Mouse (Mus musculus) hindbrain, embryonic 11.5 days (tissue): ENCODE results near the gene Ccdc73. TPM values are rescaled to one million over a fixed set of nuclear protein-coding genes. Genes with fewer than 3 reads are reported as not detected.

Experiments used
- ATAC-seq: fragments of 200-750 bp; cut with Nextera tagmentation; 2 replicates; pipeline ENCODE4 v1.8.0; 2017; ENCODE audit warnings: mild to moderate bottlenecking, moderate TSS enrichment, moderate library complexity; ENCODE audit not compliant: low FRiP score
- DNase-seq: peaks from one replicate; pipeline ENCODE4 v3.0.0-alpha.2; 2015; ENCODE audit warnings: low spot score
- H3K27ac ChIP-seq: fragments of 300-500 bp; sonication (generic); 2 replicates; pipeline ENCODE4 v1.5.1; 2014; ENCODE audit warnings: mild to moderate bottlenecking, low read depth, low read length
- H3K27me3 ChIP-seq: fragments of 300-500 bp; sonication (generic); 2 replicates; pipeline ENCODE4 v1.6.1; 2014; ENCODE audit warnings: mild to moderate bottlenecking, low read length, moderate library complexity, mixed read lengths; ENCODE audit not compliant: control insufficient read depth, insufficient read depth
- H3K36me3 ChIP-seq: fragments of 300-500 bp; sonication (generic); 2 replicates; pipeline ENCODE4 v1.6.1; 2014; ENCODE audit warnings: mild to moderate bottlenecking, low read length, moderate library complexity, mixed read lengths; ENCODE audit not compliant: control insufficient read depth, insufficient read depth
- H3K4me1 ChIP-seq: fragments of 300-500 bp; sonication (generic); replicated peaks from 2 replicates; pipeline ENCODE4 v1.6.1; 2014; ENCODE audit warnings: low read length, mixed read lengths; ENCODE audit not compliant: control insufficient read depth, insufficient read depth
- H3K4me2 ChIP-seq: fragments of 300-500 bp; sonication (generic); replicated peaks from 2 replicates; pipeline ENCODE4 v1.6.1; 2014; ENCODE audit warnings: mild to moderate bottlenecking, low read depth, low read length
- H3K4me3 ChIP-seq: fragments of 300-500 bp; sonication (generic); 2 replicates; pipeline ENCODE4 v1.5.1; 2014; ENCODE audit warnings: low read depth, low read length
- H3K9ac ChIP-seq: fragments of 300-500 bp; sonication (generic); 2 replicates; pipeline ENCODE4 v1.6.1; 2014; ENCODE audit warnings: low read depth, low read length
- H3K9me3 ChIP-seq: fragments of 300-500 bp; sonication (generic); 2 replicates; pipeline ENCODE4 v1.6.1; 2016; ENCODE audit warnings: low read length; ENCODE audit not compliant: control insufficient read depth
- WGBS: fragments of 180-500 bp; shearing (Covaris S2); extraction: QIAGEN DNeasy Blood & Tissue Kit; methylation state at CpG from one replicate; pipeline ENCODE4 v1.1.7; 2014; 5-methylcytosine and 5-hydroxymethylcytosine counted together
- polyA plus RNA-seq: library from polyadenylated mRNA; unstranded; fragments of >200 nt; fragmentation: Nextera tagmentation; extraction: Ambion mirVana; gene quantifications from 2 replicates; pipeline ENCODE4 v1.2.1, GENCODE M21; 2014

Gene Ccdc73
- polyA plus RNA-seq, 1 experiment from 2014 or later: 5.8 TPM

GRCm38 (mm10) chr2:105026950-105027695, 159.5 kb downstream of the Ccdc73 start:
- H3K4me2 ChIP-seq: no peak overlapping the region
- H3K27ac ChIP-seq: no peak overlapping the region
- H3K36me3 ChIP-seq: no peaks in the 10 kb centered on the region
- WGBS: 80% methylated on average over 22 of the region's 22 CpGs
- no peak overlapping the region for H3K9ac ChIP-seq
- no peak for ATAC-seq
- no peaks in the 10 kb centered on the region for H3K4me1 ChIP-seq
- H3K4me3 ChIP-seq: no peak overlapping the region
- no peaks in the 10 kb centered on the region for H3K27me3 ChIP-seq
- no peaks in the 10 kb centered on the region for H3K9me3 ChIP-seq
- DNase-seq: no peak

GRCm38 (mm10) chr2:105028806-105029205, 161.2 kb downstream of the Ccdc73 start:
- H3K4me2 ChIP-seq: no peak overlapping the region
- H3K27ac ChIP-seq: no peak overlapping the region
- no peaks in the 10 kb centered on the region for H3K9me3 ChIP-seq
- H3K9ac ChIP-seq: no peak overlapping the region
- no peaks in the 10 kb centered on the region for H3K27me3 ChIP-seq
- 84% methylated on average over 5 of the region's 5 CpGs for WGBS
- no peak overlapping the region for H3K4me3 ChIP-seq
- H3K36me3 ChIP-seq: no peaks in the 10 kb centered on the region
- H3K4me1 ChIP-seq: no peaks in the 10 kb centered on the region
- ATAC-seq (no peak), DNase-seq (no peak)

GRCm38 (mm10) chr2:105030505-105030904, 162.9 kb downstream of the Ccdc73 start:
- WGBS: 90% methylated on average over 5 of the region's 5 CpGs

GRCm38 (mm10) chr2:105034084-105034483, 166.5 kb downstream of the Ccdc73 start:
- H3K4me3 ChIP-seq: no peak overlapping the region
- no peaks in the 10 kb centered on the region for H3K9me3 ChIP-seq
- ATAC-seq (no peak), DNase-seq (no peak)
- H3K27me3 ChIP-seq: no peaks in the 10 kb centered on the region
- H3K9ac ChIP-seq: no peak overlapping the region
- no peak overlapping the region for H3K27ac ChIP-seq
- 63% methylated on average over 3 of the region's 3 CpGs for WGBS
- H3K4me2 ChIP-seq: no peak overlapping the region
- no peaks in the 10 kb centered on the region for H3K4me1 ChIP-seq
- H3K36me3 ChIP-seq: no peaks in the 10 kb centered on the region

More at GRCm38 (mm10) chr2:105030505-105030904, 162.9 kb downstream of the Ccdc73 start:
- H3K4me3 ChIP-seq: no peak overlapping the region
- H3K4me2 ChIP-seq: no peak overlapping the region
- H3K27ac ChIP-seq: no peak overlapping the region
- no peaks in the 10 kb centered on the region for H3K4me1 ChIP-seq
- ATAC-seq: no peak
- no peaks in the 10 kb centered on the region for H3K36me3 ChIP-seq
- H3K9ac ChIP-seq: no peak overlapping the region
- DNase-seq: no peak
- no peaks in the 10 kb centered on the region for H3K9me3 ChIP-seq
- no peaks in the 10 kb centered on the region for H3K27me3 ChIP-seq

GRCm38 (mm10) chr2:105035985-105036384, 168.4 kb downstream of the Ccdc73 start:
- WGBS: 72% methylated on average over 11 of the region's 11 CpGs
- Histone ChIP-seq H3K9ac (no peak overlapping the region), H3K9me3 (no peaks in the 10 kb centered on the region), H3K27ac (no peak overlapping the region), H3K4me3 (no peak overlapping the region), H3K36me3 (no peaks in the 10 kb centered on the region), H3K27me3 (no peaks in the 10 kb centered on the region), H3K4me2 (no peak overlapping the region), H3K4me1 (no peaks in the 10 kb centered on the region)
- DNase-seq: no peak
- no peak for ATAC-seq

GRCm38 (mm10) chr2:105036401-105037070, 168.9 kb downstream of the Ccdc73 start:
- no peaks in the 10 kb centered on the region for H3K27me3 ChIP-seq
- no peak overlapping the region for H3K27ac ChIP-seq
- no peaks in the 10 kb centered on the region for H3K36me3 ChIP-seq
- ATAC-seq: no peak
- H3K4me1 ChIP-seq: no peaks in the 10 kb centered on the region
- DNase-seq: no peak
- H3K9me3 ChIP-seq: no peaks in the 10 kb centered on the region
- H3K4me3 ChIP-seq: no peak overlapping the region
- H3K4me2 ChIP-seq: no peak overlapping the region
- H3K9ac ChIP-seq: no peak overlapping the region
- WGBS: 86% methylated on average over 11 of the region's 11 CpGs

- no peaks in the 10 kb centered on the region for H3K27me3 ChIP-seq
- no peak overlapping the region for H3K4me3 ChIP-seq
- 84% methylated on average over 7 of the region's 7 CpGs for WGBS
- no peak for DNase-seq
- no peak for ATAC-seq
- no peak overlapping the region for H3K9ac ChIP-seq
- H3K4me1 ChIP-seq: no peaks in the 10 kb centered on the region
- H3K27ac ChIP-seq: no peak overlapping the region
- no peaks in the 10 kb centered on the region for H3K36me3 ChIP-seq
- H3K9me3 ChIP-seq: no peaks in the 10 kb centered on the region
- H3K4me2 ChIP-seq: no peak overlapping the region
Observed at GRCm38 (mm10) chr2:105037956-105038569, 170.5 kb downstream of the Ccdc73 start.

GRCm38 (mm10) chr2:105038879-105039278, 171.3 kb downstream of the Ccdc73 start:
- Histone ChIP-seq H3K27ac (no peak overlapping the region), H3K4me2 (no peak overlapping the region), H3K4me3 (no peak overlapping the region), H3K36me3 (no peaks in the 10 kb centered on the region), H3K9ac (no peak overlapping the region), H3K9me3 (no peaks in the 10 kb centered on the region), H3K4me1 (no peaks in the 10 kb centered on the region), H3K27me3 (no peaks in the 10 kb centered on the region)
- 94% methylated on average over 5 of the region's 5 CpGs for WGBS
- DNase-seq (no peak), ATAC-seq (no peak)
